Mouse (Mus musculus) megakaryocyte progenitor cell, adult 5-6 weeks (primary cell): ENCODE results near the gene Spg7. TPM values are rescaled to one million over a fixed set of nuclear protein-coding genes. Genes with fewer than 3 reads are reported as not detected.

Experiments used
- ATAC-seq: replicated peaks from 2 replicates; pipeline ENCODE4 v1.8.0; 2016; ENCODE audit warnings: mild to moderate bottlenecking, moderate TSS enrichment, inconsistent platforms; ENCODE audit not compliant: poor library complexity
- total RNA-seq, 2 experiments: library from RNA; stranded (forward) in 1 of 2; stranded (reverse) in 1 of 2; fragments of 157-497, 149-512 nt in 1 of 2; fragments of 200-1000 nt in 1 of 2; gene quantifications; 2 replicates each; pipeline versions ENCODE4 v1.2.3 to v1.2.4; 2015 to 2017

Spg7 gene
- total RNA-seq, 2 experiments from 2014 or later: 49.6 to 61.1 TPM

- ATAC-seq: peak; percentile 83
Measured at GRCm38 (mm10) chr8:123126193-123126816, 63.6 kb downstream of the Spg7 start.

- ATAC-seq: no peak
Measured at GRCm38 (mm10) chr8:123131041-123131440, 68.3 kb downstream of the Spg7 start.

DNA sequence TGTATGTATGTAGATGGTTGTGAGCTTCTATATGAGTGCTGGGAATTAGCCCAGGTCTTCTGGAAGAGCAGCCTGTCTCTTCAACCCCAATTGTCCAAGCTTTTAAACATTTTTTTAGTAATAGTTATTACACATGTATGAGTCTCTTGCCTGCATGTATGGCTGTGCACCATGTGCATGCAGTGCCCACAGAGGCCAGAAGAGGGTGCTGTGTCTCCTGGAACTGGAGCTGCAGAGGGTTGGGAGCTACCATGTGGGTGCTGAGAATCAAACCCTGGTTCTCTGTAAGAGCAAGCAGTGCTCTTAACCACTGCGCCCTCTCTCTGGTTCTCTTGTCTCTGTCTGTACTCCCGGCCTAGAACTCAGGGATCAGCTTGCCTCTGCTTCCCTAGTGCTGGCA is 70.2 kb downstream of the Spg7 start:
- ATAC-seq: no peak

DNA sequence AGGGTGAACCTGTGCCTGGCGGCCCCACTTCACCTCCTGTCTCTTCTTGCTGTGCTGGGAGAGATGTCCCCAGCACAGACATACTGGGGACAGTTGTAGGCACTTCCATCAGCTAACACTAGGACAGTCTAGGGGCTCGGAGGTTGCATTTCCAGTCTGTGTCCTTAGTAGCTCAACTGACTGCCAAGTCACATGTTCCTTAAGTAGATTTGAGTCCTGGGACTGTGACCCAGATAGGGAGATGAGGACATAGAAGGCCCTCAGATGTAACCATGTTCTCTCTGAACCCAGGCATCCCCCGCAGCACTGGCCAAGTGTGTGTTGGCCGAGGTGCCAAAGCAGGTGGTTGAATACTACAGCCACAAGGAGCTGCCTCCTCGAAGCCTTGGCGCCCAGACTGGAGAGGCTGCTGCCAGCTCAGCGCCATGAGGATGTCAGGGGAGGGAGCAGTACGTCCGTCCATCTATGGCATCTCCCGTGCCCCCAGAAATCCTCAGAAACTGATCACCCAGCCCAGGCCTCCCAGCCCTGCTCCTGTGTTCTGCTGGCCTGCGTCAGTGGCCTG is 71.5 kb downstream of the Spg7 start:
- no peak for ATAC-seq

GRCm38 (mm10) chr8:123135406-123135805 is 72.7 kb downstream of the Spg7 start:
- ATAC-seq: no peak

- ATAC-seq: no peak
Measured at GRCm38 (mm10) chr8:123135806-123136205, 73.1 kb downstream of the Spg7 start.

DNA sequence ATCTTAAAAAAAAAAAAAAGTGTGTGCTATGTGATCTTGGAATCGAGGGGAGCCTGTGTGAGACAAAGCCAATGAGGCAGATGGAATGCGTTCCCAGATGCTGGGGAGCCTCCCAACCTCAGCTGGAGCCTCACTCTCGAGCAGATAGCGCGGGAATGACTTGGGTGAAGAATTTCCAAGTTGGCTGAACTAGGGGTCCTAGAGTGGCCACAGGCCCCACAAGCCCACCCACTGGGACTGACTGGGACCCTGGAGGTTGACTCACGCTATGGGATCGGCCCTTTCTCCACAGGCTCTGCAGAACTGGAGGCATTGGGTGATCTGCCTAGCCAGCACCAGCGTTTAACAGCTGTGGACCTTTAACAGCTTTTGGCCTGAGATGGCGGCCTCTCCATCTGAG is 73.5 kb downstream of the Spg7 start:
- no peak for ATAC-seq

DNA sequence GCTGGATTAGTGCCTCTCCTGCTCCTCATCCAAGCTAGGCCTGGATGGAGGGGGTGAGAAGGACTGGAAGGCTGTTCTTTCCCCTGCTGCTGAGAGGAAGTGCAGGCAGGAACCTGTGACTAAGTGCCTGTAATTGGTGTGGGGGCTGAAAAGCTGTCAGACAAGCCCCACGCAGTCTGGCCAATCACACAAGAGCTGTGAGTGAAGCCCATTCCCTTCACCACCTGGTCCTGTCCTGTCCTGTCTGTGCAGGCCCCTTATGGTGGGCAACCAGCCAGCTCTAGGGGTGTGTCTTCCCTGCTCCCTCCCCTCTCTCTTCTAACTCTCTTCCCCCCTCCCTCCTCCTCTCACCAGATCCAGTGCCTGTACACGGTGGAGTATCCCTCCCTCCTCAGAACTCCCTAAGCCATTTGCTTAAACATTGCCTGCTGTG is 74.9 kb downstream of the Spg7 start:
- no peak for ATAC-seq

DNA sequence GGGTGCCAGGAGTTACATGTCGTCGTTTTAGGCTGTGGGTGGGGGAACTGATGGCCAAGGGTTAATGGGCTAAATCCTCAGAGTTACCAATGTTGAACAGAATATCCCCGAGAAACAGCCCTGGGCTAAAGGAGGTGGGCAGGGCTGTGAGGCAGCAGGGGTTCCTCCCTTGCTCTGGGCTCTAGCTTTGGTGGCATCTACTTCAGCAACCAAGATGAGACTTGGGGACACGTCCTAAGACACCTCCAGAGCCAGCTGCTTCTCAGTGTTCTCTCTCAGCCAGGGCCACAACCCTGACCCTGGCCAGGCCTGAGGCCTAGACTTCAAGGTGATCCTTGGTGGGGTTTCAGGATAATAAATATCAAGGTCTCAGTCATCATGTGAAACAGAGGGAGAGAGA is 76.0 kb downstream of the Spg7 start:
- ATAC-seq: no peak

DNA sequence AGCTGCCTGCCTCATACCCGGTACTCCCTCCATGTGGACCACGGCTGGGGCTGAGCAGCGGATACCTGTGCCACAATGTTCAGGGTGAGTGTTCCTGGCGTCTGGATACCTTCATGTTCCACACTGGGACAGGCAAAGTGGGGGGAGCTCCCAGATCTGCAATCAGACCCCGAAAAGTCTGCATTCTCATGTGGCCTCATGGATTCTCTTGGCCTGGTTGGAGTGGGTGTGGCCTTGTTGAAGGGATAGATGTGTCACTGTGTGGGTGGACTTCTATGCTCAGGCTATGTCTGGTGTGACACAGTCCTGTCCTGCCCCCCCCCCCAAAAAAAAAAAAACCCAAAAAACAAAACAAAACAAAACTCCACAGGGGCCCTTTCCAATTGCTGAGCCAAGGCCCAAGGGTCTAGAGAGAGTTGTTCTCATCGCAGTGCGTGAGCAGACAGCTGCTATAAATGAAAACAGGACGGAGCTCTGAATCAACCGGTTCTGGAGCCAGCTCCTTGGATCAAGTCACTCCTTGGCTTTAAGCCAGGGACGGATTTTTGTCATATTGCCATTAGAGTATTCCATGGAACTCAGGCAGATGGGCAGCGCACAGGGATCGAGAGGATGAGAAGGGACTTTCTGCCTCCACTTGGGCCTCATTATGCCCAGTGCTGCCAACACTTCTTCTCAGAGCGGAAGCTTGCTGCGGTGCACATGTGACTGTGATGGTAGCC is 79.2 kb downstream of the Spg7 start:
- no peak for ATAC-seq

DNA sequence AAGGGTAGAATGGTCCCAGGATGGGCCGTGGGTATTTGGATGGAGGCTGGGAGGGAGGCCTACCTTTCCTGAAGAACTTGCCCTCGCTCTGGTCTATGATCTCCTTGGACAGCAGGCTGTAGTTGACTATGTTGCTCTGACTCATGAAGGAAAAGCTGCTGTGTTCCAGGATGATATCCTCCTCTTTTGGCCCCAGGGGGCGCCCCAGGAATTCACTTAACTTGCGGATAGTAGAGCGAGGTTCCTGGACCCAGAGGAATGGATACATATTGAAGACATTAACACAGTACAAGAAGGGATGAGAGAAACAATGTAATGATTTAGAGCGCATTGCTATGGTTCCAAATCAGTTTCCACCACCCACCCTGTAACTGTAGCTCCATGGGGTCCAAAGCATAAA is 82.5 kb downstream of the Spg7 start:
- no peak; the same call in 1 of the 2 replicates for ATAC-seq

- no peak for ATAC-seq
Measured at GRCm38 (mm10) chr8:123146390-123146789, 83.6 kb downstream of the Spg7 start.

Other genes starting within 250 kb of the Spg7 start
- not detected in 2 replicates for gene Cdh15, start 215.0 kb upstream of the Spg7 start, total RNA-seq (2015)
- not detected in 2 replicates for gene Cdh15, start 215.0 kb upstream of the Spg7 start, total RNA-seq (2017)
- gene Ankrd11, start 20.7 kb upstream of the Spg7 start, total RNA-seq (2015): 76.4 and 79.6 TPM in 2 replicates
- gene Ankrd11, start 20.7 kb upstream of the Spg7 start, total RNA-seq (2017): 69.2 and 72.6 TPM in 2 replicates
- gene Rpl13, start 39.4 kb downstream of the Spg7 start, total RNA-seq (2015): 1,201 and 1,251 TPM in 2 replicates
- gene Rpl13, start 39.4 kb downstream of the Spg7 start, total RNA-seq (2017): 3,072 and 3,507 TPM in 2 replicates
- not detected in 2 replicates for gene Cpne7, start 54.4 kb downstream of the Spg7 start, total RNA-seq (2015)
- gene Cpne7, start 54.4 kb downstream of the Spg7 start, total RNA-seq (2017): not detected in 2 replicates
- gene Sult5a1, start 95.4 kb downstream of the Spg7 start, total RNA-seq (2015): not detected in 2 replicates
- not detected in 2 replicates for gene Sult5a1, start 95.4 kb downstream of the Spg7 start, total RNA-seq (2017)
- gene Dpep1, start 123.3 kb downstream of the Spg7 start, total RNA-seq (2015): not detected in 2 replicates
- gene Dpep1, start 123.3 kb downstream of the Spg7 start, total RNA-seq (2017): not detected in 2 replicates
- gene Chmp1a, start 149.8 kb downstream of the Spg7 start, total RNA-seq (2015): 11.6 and 18.4 TPM in 2 replicates
- gene Chmp1a, start 149.8 kb downstream of the Spg7 start, total RNA-seq (2017): 24.5 and 26.7 TPM in 2 replicates
- gene Spata33, start 149.9 kb downstream of the Spg7 start, total RNA-seq (2015): 0.37 and 0.51 TPM in 2 replicates
- 1.9 and 5.0 TPM in 2 replicates for gene Spata33, start 149.9 kb downstream of the Spg7 start, total RNA-seq (2017)
- 16.1 and 17.1 TPM in 2 replicates for gene Cdk10, start 161.9 kb downstream of the Spg7 start, total RNA-seq (2015)
- gene Cdk10, start 161.9 kb downstream of the Spg7 start, total RNA-seq (2017): 34.9 and 38.6 TPM in 2 replicates
- gene Spata2l, start 173.3 kb downstream of the Spg7 start, total RNA-seq (2015): 1.7 and 2.1 TPM in 2 replicates
- 1.2 and 1.7 TPM in 2 replicates for gene Spata2l, start 173.3 kb downstream of the Spg7 start, total RNA-seq (2017)
- gene Zfp276, start 191.3 kb downstream of the Spg7 start, total RNA-seq (2015): 6.8 and 8.8 TPM in 2 replicates
- 5.8 and 13.2 TPM in 2 replicates for gene Zfp276, start 191.3 kb downstream of the Spg7 start, total RNA-seq (2017)
- gene Vps9d1, start 191.4 kb downstream of the Spg7 start, total RNA-seq (2015): 7.6 and 10.2 TPM in 2 replicates
- gene Vps9d1, start 191.4 kb downstream of the Spg7 start, total RNA-seq (2017): 10.3 and 16.2 TPM in 2 replicates